24 mouse cellular contexts compared by ENCODE assay signal in the genomic region with DNA sequence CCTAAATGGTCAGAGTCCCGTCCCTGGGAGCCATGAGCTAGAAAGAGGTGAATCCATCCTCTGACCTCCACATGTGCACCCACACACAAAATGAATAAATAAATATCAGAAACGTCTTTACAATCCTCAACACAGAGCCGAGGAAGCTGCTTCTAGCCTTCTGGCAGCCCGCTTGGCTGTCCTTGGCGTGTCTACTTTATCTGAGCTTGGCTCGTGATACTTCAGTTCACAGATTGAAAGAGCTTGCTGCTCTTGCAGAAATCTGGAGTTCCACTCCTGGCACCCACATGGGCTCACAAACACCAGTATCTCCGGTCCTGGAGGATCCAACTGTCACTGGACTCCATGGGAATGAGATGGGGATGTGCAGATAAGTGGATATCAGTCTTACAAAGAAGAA. TPM values are rescaled to one million over a fixed set of nuclear protein-coding genes. Genes with fewer than 3 reads are reported as not detected.
DNase-seq lines count a peak whose midpoint lies in the region; ATAC-seq and TF ChIP-seq lines count a peak whose summit lies in the region.
"Had no signal": no experiment of that assay in that cellular context is flagged by ENCODE, and none has a peak within 500 bp of the region (broad histone marks: within the 10 kb centered on the region; RNA-seq: fewer than 3 reads in every experiment).

No protein-coding gene starts in this region.

- no peak overlapping the region for H3K27ac ChIP-seq in forebrain, postnatal 0 days (ENCODE audit: low read depth, low read length)
- H3K27ac ChIP-seq in forebrain, embryonic 13.5 days: no peak overlapping the region
- H3K27ac ChIP-seq in liver, embryonic 13.5 days: peak overlapping the region; percentile 56
- H3K27ac ChIP-seq: forebrain, embryonic 12.5 days; left cerebral cortex, adult 2 months; midbrain, embryonic 10.5 days; neural tube, embryonic 13.5 days had no signal

- no peaks in the 10 kb centered on the region for H3K4me1 ChIP-seq in forebrain, postnatal 0 days (ENCODE audit: insufficient read depth)
- no peaks in the 10 kb centered on the region for H3K4me1 ChIP-seq in forebrain, embryonic 13.5 days
- H3K4me1 ChIP-seq in E14TG2a.4 (replicated peaks; ENCODE audit: low read depth, low read length): peaks cover 91% of the 10 kb centered on the region
- peaks cover 89% of the 10 kb centered on the region for H3K4me1 ChIP-seq in liver, embryonic 13.5 days (replicated peaks)
- H3K4me1 ChIP-seq: forebrain, embryonic 12.5 days had no signal

- no peaks in the 10 kb centered on the region for H3K36me3 ChIP-seq in forebrain, postnatal 0 days (ENCODE audit: insufficient read depth)
- no peaks in the 10 kb centered on the region for H3K36me3 ChIP-seq in forebrain, embryonic 13.5 days (ENCODE audit: poor library complexity, severe bottlenecking)
- H3K36me3 ChIP-seq in E14TG2a.4 (ENCODE audit: insufficient read depth, low read length): peaks cover 45% of the 10 kb centered on the region
- H3K36me3 ChIP-seq in liver, embryonic 13.5 days: peaks cover 42% of the 10 kb centered on the region
- H3K36me3 ChIP-seq: forebrain, embryonic 12.5 days; midbrain, embryonic 10.5 days; neural tube, embryonic 13.5 days had no signal

- no peak overlapping the region for H3K4me2 ChIP-seq in forebrain, postnatal 0 days (ENCODE audit: low read depth)
- no peak overlapping the region for H3K4me2 ChIP-seq in forebrain, embryonic 13.5 days
- no peak overlapping the region; the same call in 1 of the 2 replicates for H3K4me2 ChIP-seq in liver, embryonic 13.5 days
- H3K4me2 ChIP-seq: forebrain, embryonic 12.5 days; neural tube, embryonic 13.5 days had no signal

- peak; percentile 14 for DNase-seq in forebrain, postnatal 0 days
- DNase-seq in adrenal gland, postnatal 36 days: peak; percentile 53 to 67
- no peak for DNase-seq in liver, embryonic 13.5 days
- DNase-seq in gastrocnemius, postnatal 25 days: no peak
- no peak for DNase-seq in Muller cell, postnatal 12 days (ENCODE audit: inconsistent ontology term)
- no peak for DNase-seq in cerebellum, adult 8-10 months
- DNase-seq: cerebellum, adult 11 months; cerebellum, postnatal 25 days; kidney, adult 11 months; kidney, postnatal 14 days; lung, adult 2 months; lung, postnatal 36 days had no signal

- H3K4me3 ChIP-seq in forebrain, postnatal 0 days (ENCODE audit: low read depth, low read length): no peak overlapping the region
- H3K4me3 ChIP-seq in forebrain, embryonic 13.5 days: no peak overlapping the region
- H3K4me3 ChIP-seq in E14TG2a.4 (replicated peaks; ENCODE audit: low read length): 0 out of 2 replicates have a peak overlapping the region, but pooled peaks have one; percentile 5
- H3K4me3 ChIP-seq in liver, embryonic 13.5 days (replicated peaks): no peak overlapping the region
- H3K4me3 ChIP-seq: forebrain, embryonic 12.5 days; left cerebral cortex, adult 2 months; midbrain, embryonic 10.5 days; neural tube, embryonic 13.5 days had no signal

- no peak for ATAC-seq in forebrain, postnatal 0 days
- no peak for ATAC-seq in forebrain, embryonic 13.5 days
- ATAC-seq in liver, embryonic 13.5 days (ENCODE audit: low read depth): no peak

- H3K9me3 ChIP-seq in forebrain, postnatal 0 days (ENCODE audit: low read length): no peaks in the 10 kb centered on the region
- no peaks in the 10 kb centered on the region for H3K9me3 ChIP-seq in forebrain, embryonic 13.5 days (replicated peaks)
- no peaks in the 10 kb centered on the region for H3K9me3 ChIP-seq in E14TG2a.4 (ENCODE audit: low read length)
- no peaks in the 10 kb centered on the region for H3K9me3 ChIP-seq in liver, embryonic 13.5 days (replicated peaks)
- H3K9me3 ChIP-seq: forebrain, embryonic 12.5 days; midbrain, embryonic 10.5 days; neural tube, embryonic 13.5 days had no signal

- no peaks in the 10 kb centered on the region for H3K27me3 ChIP-seq in forebrain, postnatal 0 days (ENCODE audit: insufficient read depth, low read length)
- H3K27me3 ChIP-seq in forebrain, embryonic 13.5 days: no peaks in the 10 kb centered on the region
- H3K27me3 ChIP-seq in E14TG2a.4 (ENCODE audit: insufficient read depth, low read length): no peaks in the 10 kb centered on the region
- no peaks in the 10 kb centered on the region for H3K27me3 ChIP-seq in liver, embryonic 13.5 days
- H3K27me3 ChIP-seq: forebrain, embryonic 12.5 days; neural tube, embryonic 13.5 days had no signal

- H3K9ac ChIP-seq in forebrain, postnatal 0 days: no peak overlapping the region
- no peak overlapping the region for H3K9ac ChIP-seq in forebrain, embryonic 13.5 days
- H3K9ac ChIP-seq in liver, embryonic 13.5 days: no peak overlapping the region; the same call in 1 of the 2 replicates
- H3K9ac ChIP-seq: forebrain, embryonic 12.5 days; neural tube, embryonic 13.5 days had no signal

- WGBS in forebrain, postnatal 0 days: 70% methylated on average over 7 of the region's 7 CpGs
- WGBS in forebrain, embryonic 13.5 days: 86% methylated on average over 7 of the region's 7 CpGs
- WGBS in liver, embryonic 13.5 days (ENCODE audit: insufficient replicate concordance): 49% methylated on average over 7 of the region's 7 CpGs

- TF ChIP-seq CTCF in forebrain, postnatal 0 days (IDR thresholded peaks at IDR 0.05; ENCODE audit: low read depth): no peak
- TF ChIP-seq CTCF in E14TG2a.4 (conservative IDR thresholded peaks at IDR 0.05; ENCODE audit: low read length): no peak

RNA-seq across cellular contexts. Expression of a gene that starts 22.5 kb away (rescaled TPM):
- total RNA-seq in forebrain, postnatal 0 days (2014; rRNA removed): 2.4 and 4.6 TPM in 2 replicates
- polyA plus RNA-seq in forebrain, postnatal 0 days (2015; fragmentation: Nextera tagmentation; extraction: Ambion mirVana): 2.7 and 4.9 TPM in 2 replicates
- 2.4 and 3.0 TPM in 2 replicates for polyA plus RNA-seq in forebrain, embryonic 13.5 days (2015; fragmentation: Nextera tagmentation; extraction: Ambion mirVana)
- 100 to 1,000 TPM; 146 to 165 TPM for total RNA-seq in adrenal gland, postnatal 36 days (2021)
- 18.0 and 20.6 TPM in 2 replicates for polyA plus RNA-seq in liver, embryonic 13.5 days (2015; fragmentation: Nextera tagmentation; extraction: Ambion mirVana)
- total RNA-seq in gastrocnemius, postnatal 25 days (2021): 1 to 10 TPM; 6.0 to 7.9 TPM

RNA-seq across cellular contexts. Expression of a gene that starts 45.0 kb away (rescaled TPM):
- total RNA-seq in forebrain, postnatal 0 days (2014; rRNA removed): 30.5 and 37.8 TPM in 2 replicates
- polyA plus RNA-seq in forebrain, postnatal 0 days (2015; fragmentation: Nextera tagmentation; extraction: Ambion mirVana): 10.5 and 14.6 TPM in 2 replicates
- polyA plus RNA-seq in forebrain, embryonic 13.5 days (2015; fragmentation: Nextera tagmentation; extraction: Ambion mirVana): 8.7 and 9.9 TPM in 2 replicates
- 10 to 100 TPM; 12.1 to 17.3 TPM for total RNA-seq in adrenal gland, postnatal 36 days (2021)
- 0.69 and 0.82 TPM in 2 replicates for polyA plus RNA-seq in liver, embryonic 13.5 days (2015; fragmentation: Nextera tagmentation; extraction: Ambion mirVana)
- total RNA-seq in gastrocnemius, postnatal 25 days (2021): 1 to 10 TPM; 2.5 to 2.7 TPM

RNA-seq across cellular contexts. Expression of a gene that starts 51.6 kb away (rescaled TPM):
- total RNA-seq in forebrain, postnatal 0 days (2014; rRNA removed): 40.1 and 44.9 TPM in 2 replicates
- 23.7 and 25.5 TPM in 2 replicates for polyA plus RNA-seq in forebrain, postnatal 0 days (2015; fragmentation: Nextera tagmentation; extraction: Ambion mirVana)
- 21.1 and 25.2 TPM in 2 replicates for polyA plus RNA-seq in forebrain, embryonic 13.5 days (2015; fragmentation: Nextera tagmentation; extraction: Ambion mirVana)
- 10 to 100 TPM; 10.2 to 10.7 TPM for total RNA-seq in adrenal gland, postnatal 36 days (2021)
- polyA plus RNA-seq in liver, embryonic 13.5 days (2015; fragmentation: Nextera tagmentation; extraction: Ambion mirVana): 5.6 and 7.1 TPM in 2 replicates
- 1 to 10 TPM; 2.4 to 3.5 TPM for total RNA-seq in gastrocnemius, postnatal 25 days (2021)

RNA-seq across cellular contexts. Expression of a gene that starts 52.0 kb away (rescaled TPM):
- not detected in 2 replicates for total RNA-seq in forebrain, postnatal 0 days (2014; rRNA removed)
- polyA plus RNA-seq in forebrain, postnatal 0 days (2015; fragmentation: Nextera tagmentation; extraction: Ambion mirVana): 0.30 and 0.39 TPM in 2 replicates
- polyA plus RNA-seq in forebrain, embryonic 13.5 days (2015; fragmentation: Nextera tagmentation; extraction: Ambion mirVana): not detected in 2 replicates
- total RNA-seq in adrenal gland, postnatal 36 days (2021): not detected
- polyA plus RNA-seq in liver, embryonic 13.5 days (2015; fragmentation: Nextera tagmentation; extraction: Ambion mirVana): not detected in 2 replicates
- not detected for total RNA-seq in gastrocnemius, postnatal 25 days (2021)
- total RNA-seq: granulocyte monocyte progenitor cell, adult 5-6 weeks; layer of hippocampus, adult 8-10 months had no signal
- polyA plus RNA-seq: C2C12; forebrain, embryonic 12.5 days; heart, embryonic 14.5 days; hindbrain, embryonic 11.5 days; limb, embryonic 11.5 days; midbrain, embryonic 10.5 days; neural tube, embryonic 13.5 days had no signal

RNA-seq across cellular contexts. Expression of a gene that starts 55.0 kb away (rescaled TPM):
- total RNA-seq in forebrain, postnatal 0 days (2014; rRNA removed): not detected in 2 replicates
- polyA plus RNA-seq in forebrain, postnatal 0 days (2015; fragmentation: Nextera tagmentation; extraction: Ambion mirVana): not detected in 2 replicates
- polyA plus RNA-seq in forebrain, embryonic 13.5 days (2015; fragmentation: Nextera tagmentation; extraction: Ambion mirVana): not detected in 2 replicates
- total RNA-seq in adrenal gland, postnatal 36 days (2021): not detected
- not detected in 2 replicates for polyA plus RNA-seq in liver, embryonic 13.5 days (2015; fragmentation: Nextera tagmentation; extraction: Ambion mirVana)
- total RNA-seq in gastrocnemius, postnatal 25 days (2021): not detected
- total RNA-seq: granulocyte monocyte progenitor cell, adult 5-6 weeks; layer of hippocampus, adult 8-10 months; left cerebral cortex, adult 2 months had no signal
- polyA plus RNA-seq: C2C12; forebrain, embryonic 12.5 days; heart, embryonic 14.5 days; hindbrain, embryonic 11.5 days; limb, embryonic 11.5 days; midbrain, embryonic 10.5 days; neural tube, embryonic 13.5 days had no signal

Comparison
In these comparisons a context has a peak if more than half of its experiments do, and no peak if none do; other contexts are left out.
1. DNase-seq: peak in forebrain, postnatal 0 days (single experiment) and adrenal gland, postnatal 36 days (2 of 2); none in liver, embryonic 13.5 days (single experiment), gastrocnemius, postnatal 25 days (single experiment), Muller cell, postnatal 12 days (single experiment) and cerebellum, adult 8-10 months (single experiment).
2. RNA of a gene that starts 22.5 kb away (total RNA-seq): 146 to 165 TPM in adrenal gland, postnatal 36 days; 6.0 to 7.9 TPM in gastrocnemius, postnatal 25 days and 2.4 to 4.6 TPM in forebrain, postnatal 0 days; every median in the first group is over 10 times any median in the second.